Mouse (Mus musculus) NIH3T3 (cell line): ENCODE measurements at regions not wholly inside any gene's neighbourhood (a gene's known extent, or its start where the extent isn't known, plus 50 kb on each side); places are given as distances from the start of the nearest gene placed in this dataset.
"Not testable (repeated sequence)": the region's sequence is repeated elsewhere in the genome, so short reads cannot be mapped to it uniquely, and the experiment has no call there.

ENCODE experiments used
- DNase-seq: peaks from one replicate; pipeline ENCODE4 v3.0.0-alpha.2; 2012; ENCODE audit warnings: low read depth

GRCm38 (mm10) chr16:29915346-29915745 is 148.8 kb upstream of the Hes1 start:
- DNase-seq = peak; percentile 96

DNA sequence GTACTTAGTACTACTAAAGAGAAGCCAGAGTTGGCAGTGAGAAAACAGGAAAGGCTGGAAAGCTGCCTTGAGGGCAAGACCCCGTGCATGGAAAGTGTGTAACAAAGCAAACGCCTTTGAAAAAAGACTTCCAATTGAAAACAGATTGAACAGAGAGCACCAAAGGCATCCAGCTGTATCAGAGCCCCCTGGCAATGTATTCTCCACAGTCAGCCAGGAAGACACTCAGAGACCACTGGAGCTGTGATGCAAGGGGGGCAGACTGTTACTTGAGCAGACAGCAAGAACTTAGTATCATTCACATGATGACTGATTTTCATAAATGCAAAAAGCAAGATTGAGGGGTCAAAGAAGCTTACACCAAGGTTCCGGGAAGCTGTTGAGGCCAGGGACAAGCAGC is 146.2 kb upstream of the Hes1 start:
- DNase-seq = no peak

GRCm38 (mm10) chr16:29918396-29918795 is 145.8 kb upstream of the Hes1 start:
- DNase-seq = no peak

- DNase-seq = no peak
Measured at GRCm38 (mm10) chr16:29920940-29921339, 143.2 kb upstream of the Hes1 start.

GRCm38 (mm10) chr16:29921385-29921784 is 142.8 kb upstream of the Hes1 start:
- no peak for DNase-seq

GRCm38 (mm10) chr16:29927276-29927675 is 136.9 kb upstream of the Hes1 start:
- not testable (repeated sequence) for DNase-seq

- no peak for DNase-seq
Measured at GRCm38 (mm10) chr16:29928291-29928690, 135.9 kb upstream of the Hes1 start.

DNA sequence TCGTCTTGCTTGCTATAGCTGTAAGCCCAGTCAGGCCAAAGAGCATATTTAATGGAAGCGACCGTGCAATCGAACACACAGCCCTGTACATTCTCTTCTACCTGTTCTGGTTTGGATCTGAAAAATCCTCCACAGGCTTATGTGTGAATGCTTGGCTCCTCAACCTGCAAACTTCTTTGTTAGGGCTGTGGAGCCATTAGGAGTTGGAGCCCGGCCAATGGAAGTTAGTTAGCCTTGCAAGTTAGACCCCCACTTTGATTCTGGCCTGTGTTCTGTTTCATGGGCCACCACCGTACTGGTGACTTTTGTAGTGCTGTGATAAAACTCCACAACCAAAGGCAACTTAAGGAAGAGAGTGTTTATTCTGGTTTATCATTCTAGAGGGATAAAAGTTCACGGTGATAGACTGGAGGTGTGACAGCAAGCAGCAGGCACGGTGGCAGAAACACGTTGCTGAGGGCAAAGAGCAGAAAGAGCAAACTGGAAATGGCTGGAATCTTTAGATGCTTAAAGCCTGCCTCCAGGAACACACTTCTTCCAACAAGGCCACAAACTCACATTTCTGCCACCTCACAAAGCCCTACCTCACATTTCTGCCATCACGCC is 132.3 kb upstream of the Hes1 start:
- no peak for DNase-seq

GRCm38 (mm10) chr16:29934649-29935048 is 129.5 kb upstream of the Hes1 start:
- no peak for DNase-seq

- no peak for DNase-seq
Measured at GRCm38 (mm10) chr16:29938700-29939099, 125.5 kb upstream of the Hes1 start.

DNA sequence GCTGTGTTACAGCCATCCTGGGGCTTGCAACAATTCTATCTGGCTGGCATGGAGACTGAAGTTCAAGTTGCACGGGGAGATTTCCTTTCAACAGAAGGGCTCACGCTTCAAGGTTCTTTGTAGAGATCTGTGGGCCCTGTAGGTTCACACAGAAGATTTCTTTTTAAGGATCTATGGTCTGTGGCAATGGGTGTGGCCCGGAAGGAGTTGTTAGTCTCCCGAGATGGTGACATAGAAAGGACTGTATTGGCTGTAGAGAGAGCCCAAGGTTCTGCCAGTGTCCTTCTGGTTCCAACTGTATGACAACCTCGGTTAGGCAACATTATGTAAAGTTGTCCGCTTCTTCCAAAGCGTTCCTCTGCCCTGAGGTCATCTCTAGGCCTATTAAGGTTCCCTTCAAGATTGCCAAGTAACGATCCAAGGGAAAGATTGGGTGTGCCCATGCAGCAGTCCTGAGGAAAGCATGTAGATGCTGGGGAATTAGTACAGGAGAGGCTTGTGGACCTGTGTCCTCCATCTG is 124.8 kb upstream of the Hes1 start:
- DNase-seq = no peak

DNA sequence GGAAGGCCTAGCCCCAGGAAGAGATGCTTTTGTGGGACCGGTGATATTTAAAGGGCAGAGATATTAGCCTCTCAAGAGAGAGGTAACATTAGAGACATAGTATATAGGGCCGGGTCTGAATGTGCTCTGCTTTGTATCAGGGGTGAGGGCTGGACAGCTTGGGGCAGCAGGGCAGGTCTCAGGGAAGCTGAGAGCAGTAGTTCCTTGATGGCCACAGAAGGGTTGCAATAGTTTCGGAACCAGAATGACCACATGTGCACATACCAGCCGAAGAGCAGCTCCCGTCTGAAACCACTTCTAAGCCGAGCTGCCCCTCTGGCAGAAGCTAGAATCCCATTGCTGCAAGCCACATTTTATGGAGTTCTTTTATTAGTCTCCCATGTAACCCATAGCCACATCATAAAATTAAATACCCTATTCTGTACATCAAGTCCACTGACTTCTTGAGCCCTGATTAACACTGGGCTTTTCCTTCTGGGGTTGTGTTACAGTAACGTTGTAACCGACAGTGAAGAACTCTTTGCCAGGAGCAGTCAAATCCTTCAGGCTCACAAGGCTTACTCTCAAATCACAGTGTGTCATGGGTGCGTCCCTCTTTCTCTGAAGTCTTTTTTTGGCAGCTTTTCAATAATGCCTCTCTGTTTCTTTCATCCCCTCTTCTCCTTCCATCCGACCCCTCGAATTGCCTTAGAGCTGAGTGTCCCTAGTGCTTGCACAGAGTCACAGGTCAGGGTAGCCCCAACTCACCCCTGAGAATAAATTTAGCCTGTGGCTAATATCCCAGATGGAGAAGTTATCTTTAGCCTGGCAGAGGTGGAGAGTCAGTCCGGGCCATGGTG is 124.1 kb upstream of the Hes1 start:
- no peak for DNase-seq

GRCm38 (mm10) chr16:29942111-29942510 is 122.1 kb upstream of the Hes1 start:
- DNase-seq = no peak

DNA sequence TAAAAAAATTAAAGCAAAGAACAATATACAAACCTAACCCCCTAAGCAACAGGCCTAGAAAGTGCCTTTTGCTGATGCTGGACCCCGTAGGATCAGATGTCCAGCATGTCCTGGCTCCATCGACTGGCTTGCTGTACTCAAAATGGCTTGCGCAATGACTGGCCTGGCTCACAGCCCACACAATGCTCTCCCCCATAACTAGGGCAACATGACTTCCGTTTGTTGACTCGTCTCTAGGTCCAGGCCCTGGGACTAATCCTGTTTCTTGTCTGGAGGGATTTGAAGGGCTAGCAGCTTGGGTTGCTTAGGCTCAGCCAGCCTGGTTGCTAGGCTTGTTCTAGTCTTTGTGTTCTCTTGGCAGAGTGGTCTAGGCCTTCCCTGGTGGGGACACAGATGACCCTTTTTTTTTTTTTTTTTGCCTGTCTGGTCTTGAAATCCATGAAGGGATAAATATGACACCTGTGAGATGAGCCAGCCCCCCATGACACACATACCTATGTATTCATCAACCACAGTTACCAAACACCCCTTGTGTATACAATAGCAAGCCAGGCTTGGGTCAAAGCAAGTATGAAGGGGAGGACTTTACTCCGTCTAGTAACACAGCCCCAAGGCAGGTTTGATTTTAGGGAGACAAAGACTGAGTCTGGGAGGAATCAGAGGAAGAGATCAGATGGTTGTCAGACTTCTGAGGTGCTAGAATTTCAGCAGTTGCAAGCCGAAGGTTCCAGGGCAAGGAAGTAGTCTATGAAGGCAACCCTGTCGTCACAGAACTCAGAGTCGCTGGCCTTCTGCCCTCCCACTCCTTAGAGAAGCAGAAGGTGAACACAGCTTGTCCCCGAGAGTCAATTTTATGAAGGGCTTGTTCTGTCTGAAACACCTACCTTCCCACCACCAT is 120.0 kb upstream of the Hes1 start:
- peak; percentile 89 for DNase-seq

DNA sequence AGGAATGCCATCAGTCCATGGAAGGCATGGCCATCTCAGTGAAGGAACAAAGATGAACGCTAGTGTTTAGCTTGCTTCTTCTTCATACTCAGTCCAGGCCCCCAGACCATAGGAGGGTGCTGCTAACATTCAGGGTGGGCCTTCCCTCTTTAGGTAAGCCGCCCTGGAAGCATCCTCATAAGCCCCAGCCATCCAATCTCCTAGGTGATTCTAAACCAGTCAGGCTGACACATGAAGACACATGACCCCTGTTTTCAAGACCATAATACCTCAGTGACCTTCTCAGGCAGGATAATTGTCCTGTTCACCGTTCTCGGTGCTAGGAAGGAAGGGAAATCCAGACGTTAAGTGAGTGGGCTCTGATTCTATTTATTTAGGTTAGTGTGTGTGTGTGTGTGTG is 119.2 kb upstream of the Hes1 start:
- DNase-seq = no peak

DNA sequence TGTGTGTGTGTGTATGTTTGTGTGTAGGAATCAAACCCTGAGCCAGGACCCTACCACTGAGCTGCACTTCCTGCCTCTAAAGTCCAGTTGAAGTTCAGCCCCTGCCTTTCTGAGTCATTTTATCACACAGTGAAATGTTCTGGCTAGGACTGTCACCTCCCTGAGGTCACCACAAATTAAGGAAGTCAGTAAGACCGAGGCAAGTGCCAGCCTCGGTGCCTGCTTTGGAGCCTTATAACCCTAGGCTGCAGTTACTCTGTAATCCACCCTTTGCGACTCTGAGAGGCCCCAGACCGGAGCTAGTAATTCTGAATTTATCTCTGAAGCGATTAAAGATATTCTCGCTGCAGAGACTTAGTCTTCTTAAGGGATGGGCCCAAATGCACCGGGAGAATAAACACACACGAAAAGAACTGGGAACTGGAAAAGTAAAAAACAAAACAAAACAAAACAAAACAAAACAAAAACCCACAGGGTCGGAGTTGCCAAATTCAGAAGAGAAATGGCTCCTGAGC is 118.8 kb upstream of the Hes1 start:
- peak; percentile 17 for DNase-seq

DNA sequence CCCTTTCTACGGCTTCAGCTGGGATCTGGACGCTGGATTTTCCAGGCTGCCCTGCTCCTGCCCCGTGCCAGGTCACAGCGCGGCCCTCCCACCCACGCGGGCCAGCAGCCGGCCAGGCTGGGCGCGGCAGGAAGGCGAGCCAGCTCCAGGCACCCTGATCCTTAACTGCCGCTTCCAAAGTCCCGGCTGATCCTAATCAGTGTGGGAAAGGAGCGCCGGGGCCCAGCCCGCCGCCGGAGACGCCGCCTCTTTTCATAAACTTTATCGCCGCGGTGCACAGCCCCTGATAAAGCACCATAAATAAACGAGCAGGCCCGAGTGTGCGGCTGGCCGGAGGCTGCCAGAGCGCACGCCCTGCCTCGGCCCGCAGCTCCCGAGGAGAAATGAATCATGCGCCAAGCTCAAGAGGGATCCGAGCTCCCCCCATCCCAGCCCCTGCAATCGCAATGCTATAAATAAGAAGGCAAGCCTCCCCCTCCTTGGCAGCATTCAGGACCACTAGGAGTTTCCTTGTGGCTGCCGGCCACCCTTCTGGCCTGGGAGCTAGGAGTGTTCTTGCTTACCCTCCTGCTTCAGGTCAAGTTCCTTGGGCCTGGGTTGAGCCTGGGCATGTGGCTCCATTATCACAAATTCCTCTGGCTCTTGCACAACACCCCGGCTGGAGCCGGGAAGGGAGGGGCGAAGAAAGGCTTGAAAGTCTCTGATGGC is 118.1 kb upstream of the Hes1 start:
- peak; percentile 88 for DNase-seq

DNA sequence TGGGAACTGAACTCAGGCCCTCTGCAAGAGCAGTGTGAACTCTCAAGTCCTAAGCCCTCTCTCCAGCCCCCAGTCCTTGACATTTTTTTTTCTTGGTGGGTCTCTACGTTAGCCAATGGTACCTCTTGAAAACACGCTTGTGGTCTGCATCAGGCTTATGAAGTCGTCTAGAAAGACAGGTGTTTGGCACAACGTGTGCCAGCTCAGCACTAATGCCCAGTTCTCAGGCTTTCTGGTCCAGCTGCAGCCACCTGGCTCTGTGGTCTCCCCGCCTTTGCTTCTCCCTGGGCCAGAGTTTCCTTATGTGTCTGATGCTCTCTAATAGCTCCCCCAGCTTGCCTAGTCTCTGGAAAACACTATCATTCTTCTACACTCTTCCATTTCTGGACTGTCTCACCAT is 117.2 kb upstream of the Hes1 start:
- DNase-seq = no peak

GRCm38 (mm10) chr16:29947670-29948069 is 116.5 kb upstream of the Hes1 start:
- no peak for DNase-seq

- DNase-seq = no peak
Measured at GRCm38 (mm10) chr16:29950136-29950535, 114.0 kb upstream of the Hes1 start.

DNA sequence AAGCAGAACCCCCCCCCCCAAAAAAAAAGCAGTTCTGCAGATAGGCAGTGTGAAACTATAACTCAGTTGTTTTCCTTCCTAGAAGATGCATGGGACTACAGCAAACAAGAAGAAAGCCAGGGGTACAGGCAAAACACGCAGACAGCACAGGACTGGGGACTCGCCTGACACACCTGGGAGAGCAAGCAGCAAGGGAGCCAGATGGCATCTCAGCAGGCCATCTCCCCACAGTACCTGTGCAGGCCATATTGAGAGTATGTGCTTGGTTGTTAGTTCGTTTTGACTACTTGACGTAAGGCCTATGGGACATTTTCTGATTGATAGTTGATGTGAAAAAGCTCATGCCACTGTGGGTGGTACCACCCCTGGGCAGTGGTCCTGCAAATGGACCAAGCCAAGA is 113.4 kb upstream of the Hes1 start:
- no peak for DNase-seq

DNA sequence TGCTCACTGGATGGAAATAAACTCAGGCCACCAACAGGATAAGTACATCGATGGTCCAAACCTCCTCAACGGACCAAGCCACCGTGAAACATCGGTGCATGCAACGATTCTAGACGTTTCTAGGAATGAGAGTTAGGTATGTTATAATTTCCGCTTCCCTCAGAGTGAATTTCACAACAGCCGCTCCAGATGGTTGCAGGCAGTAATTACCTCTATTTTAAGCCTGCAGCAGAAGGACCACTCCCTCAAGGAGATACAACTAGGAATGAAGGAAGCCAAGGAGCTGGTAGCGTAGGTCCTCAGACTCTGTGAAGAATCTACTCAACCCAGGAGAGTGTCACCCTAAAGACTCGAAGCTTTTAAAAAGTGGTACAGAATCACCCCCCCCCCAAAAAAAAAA is 109.5 kb upstream of the Hes1 start:
- DNase-seq = no peak
